ENCODE assay signal across 8 mouse cellular contexts in genomic region chr12:54862606-54863535, GRCm38 (mm10). TPM values are rescaled to one million over a fixed set of nuclear protein-coding genes. Genes with fewer than 3 reads are reported as not detected.
A peak's percentile ranks its signal among the peaks of the same experiment; 100 is the strongest.
DNase-seq lines count a peak whose midpoint lies in the region; ATAC-seq and TF ChIP-seq lines count a peak whose summit lies in the region.

Gene Cfl2, minus strand, starts transcription at chr12:54862877.

- TF ChIP-seq POLR2A in thymus, adult 2 months (IDR thresholded peaks at IDR 0.05; ENCODE audit: control insufficient read depth, extremely low read depth, insufficient read depth, low read length, poor library complexity): peak; percentile 38; the same call in 1 of the 2 replicates

- peak within 1 kb of the TSS; percentile 99 for H3K27ac ChIP-seq in hindbrain, embryonic 10.5 days
- peak within 1 kb of the TSS; percentile 96 for H3K27ac ChIP-seq in lung, embryonic 16.5 days (ENCODE audit: low read length)
- peak within 1 kb of the TSS; percentile 49 for H3K27ac ChIP-seq in thymus, adult 2 months (ENCODE audit: control insufficient read depth, insufficient read depth, low read length)

- H3K4me2 ChIP-seq in lung, embryonic 16.5 days (ENCODE audit: low read depth, low read length): peak within 1 kb of the TSS; percentile 72

- no peaks in the 10 kb centered on the region for H3K9me3 ChIP-seq in hindbrain, embryonic 10.5 days
- no peaks in the 10 kb centered on the region for H3K9me3 ChIP-seq in lung, embryonic 16.5 days (ENCODE audit: control insufficient read depth, low read length)

- peak within 1 kb of the TSS; percentile 93 for H3K4me3 ChIP-seq in hindbrain, embryonic 10.5 days
- H3K4me3 ChIP-seq in lung, embryonic 16.5 days (ENCODE audit: low read length): peak within 1 kb of the TSS; percentile 91
- peak within 1 kb of the TSS; percentile 73 for H3K4me3 ChIP-seq in thymus, adult 2 months (ENCODE audit: control insufficient read depth, insufficient read depth, low read length)

- peaks cover 32% of the 10 kb centered on the region for H3K36me3 ChIP-seq in hindbrain, embryonic 10.5 days
- peaks cover 10% of the 10 kb centered on the region for H3K36me3 ChIP-seq in lung, embryonic 16.5 days (ENCODE audit: control insufficient read depth, insufficient read depth, low read length)
- no peaks in the 10 kb centered on the region; the same call in 1 of the 2 replicates for H3K36me3 ChIP-seq in thymus, adult 2 months (ENCODE audit: control insufficient read depth, insufficient read depth, low read length)

- under 1% methylated on average over 82 of the region's 82 CpGs for WGBS in hindbrain, embryonic 10.5 days
- under 1% methylated on average over 55 of the region's 82 CpGs for WGBS in lung, embryonic 16.5 days
- 1% methylated on average over 80 of the region's 82 CpGs for WGBS in thymus, adult 2 months

- no peaks in the 10 kb centered on the region for H3K27me3 ChIP-seq in hindbrain, embryonic 10.5 days (ENCODE audit: insufficient read depth, poor library complexity, severe bottlenecking)
- no peaks in the 10 kb centered on the region for H3K27me3 ChIP-seq in lung, embryonic 16.5 days (ENCODE audit: control insufficient read depth, insufficient read depth, low read depth, low read length)
- H3K27me3 ChIP-seq in thymus, adult 2 months (ENCODE audit: control insufficient read depth, insufficient read depth, low read length): no peaks in the 10 kb centered on the region

- peak within 1 kb of the TSS; percentile 99 for H3K9ac ChIP-seq in lung, embryonic 16.5 days (ENCODE audit: low read length)

- DNase-seq in Muller cell, postnatal 12 days (ENCODE audit: inconsistent ontology term): peak; percentile 94
- peak; percentile 87 for DNase-seq in cerebellum, adult 9-10 months
- DNase-seq in frontal cortex, adult 2 months (ENCODE audit: extremely low spot score in 1 of 2, low spot score in 1 of 2): peak; percentile 58 to 84
- peak; percentile 89 for DNase-seq in hindbrain, embryonic 10.5 days (ENCODE audit: low spot score)
- peak; percentile 88 for DNase-seq in layer of hippocampus, adult 9-11 months
- DNase-seq in ovary, adult 18-20 months (ENCODE audit: low spot score): peak; percentile 76
- peak; percentile 76 for DNase-seq in thymus, adult 2 months

- peak; percentile 95 for ATAC-seq in lung, embryonic 16.5 days (ENCODE audit: low read depth)

- no peak for TF ChIP-seq CTCF in thymus, adult 2 months (IDR thresholded peaks at IDR 0.05; ENCODE audit: borderline replicate concordance, control insufficient read depth, extremely low read depth, insufficient read depth, low read length, poor library complexity)

- H3K4me1 ChIP-seq in hindbrain, embryonic 10.5 days (replicated peaks): peaks cover 16% of the 10 kb centered on the region
- H3K4me1 ChIP-seq in lung, embryonic 16.5 days (replicated peaks; ENCODE audit: control insufficient read depth, insufficient read depth, low read length): peaks cover 9% of the 10 kb centered on the region
- no peaks in the 10 kb centered on the region for H3K4me1 ChIP-seq in thymus, adult 2 months (replicated peaks; ENCODE audit: control insufficient read depth, insufficient read depth, low read length)

RNA-seq across cellular contexts. Expression of gene Cfl2, which starts in this region (rescaled TPM):
- polyA plus RNA-seq in frontal cortex, adult 2 months (2012; rRNA removed): 65.5 and 72.7 TPM in 2 replicates
- polyA plus RNA-seq in hindbrain, embryonic 10.5 days (2016; fragmentation: Nextera tagmentation; extraction: Ambion mirVana): 182 and 204 TPM in 2 replicates
- 175 and 182 TPM in 2 replicates for polyA plus RNA-seq in lung, embryonic 16.5 days (2015; fragmentation: Nextera tagmentation; extraction: Ambion mirVana)
- polyA plus RNA-seq in thymus, adult 2 months (2012; rRNA removed): 9.4 and 11.5 TPM in 2 replicates

Comparison
In these comparisons a context has a peak if more than half of its experiments do, and no peak if none do; other contexts are left out.
1. Peak in every context shown above with its lines: DNase-seq, ATAC-seq, H3K4me3 ChIP-seq and H3K27ac ChIP-seq.
2. H3K27ac ChIP-seq: peak in every context shown above with its lines; median percentile 99 in hindbrain, embryonic 10.5 days; 96 in lung, embryonic 16.5 days; 49 in thymus, adult 2 months.